Mouse (Mus musculus): Measurements from ENCODE around the gene Pet117. TPM values are rescaled to one million over a fixed set of nuclear protein-coding genes. Genes with fewer than 3 reads are reported as not detected.

The Pet117 gene
- polyA plus RNA-seq, 1 experiment: not detected

DNA sequence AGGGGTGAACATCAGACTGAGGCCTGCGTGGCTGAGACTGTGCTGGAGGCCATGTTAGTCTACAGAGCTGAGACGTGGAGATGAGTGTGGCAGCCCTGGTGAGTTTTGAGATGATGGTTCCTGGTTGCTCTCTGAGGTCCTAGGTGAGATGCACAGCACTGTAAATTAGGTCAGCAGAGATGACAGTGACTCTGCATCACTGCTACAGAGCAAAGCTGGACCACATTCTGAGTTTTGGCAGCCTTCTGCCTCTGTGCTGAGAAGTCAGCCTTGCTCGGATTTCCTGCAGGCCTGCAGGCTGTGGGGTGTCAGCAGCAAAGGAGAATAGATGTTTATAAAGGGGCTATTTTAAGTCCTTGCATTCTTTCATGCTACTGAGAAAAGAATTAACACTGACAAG, 12.5 kb downstream of the Pet117 start:
- no peak for TF ChIP-seq CTCF (IDR thresholded peaks at IDR 0.05; ENCODE audit: extremely low read depth, insufficient read length, insufficient replicate concordance, low read depth, low read length)
- 83% methylated on average over 3 of the region's 3 CpGs for WGBS
- Histone ChIP-seq H3K27me3 (ENCODE audit: control insufficient read depth, insufficient read depth, low read length) (no peaks in the 10 kb centered on the region), H3K4me3 (ENCODE audit: low read depth, low read length) (no peak overlapping the region), H3K4me1 (ENCODE audit: control insufficient read depth, insufficient read depth, insufficient read length, low read length) (no peaks in the 10 kb centered on the region), H3K36me3 (ENCODE audit: control insufficient read depth, insufficient read depth, low read length) (peaks cover 58% of the 10 kb centered on the region), H3K27ac (ENCODE audit: insufficient read depth, low read depth, low read length) (no peak overlapping the region)

DNA sequence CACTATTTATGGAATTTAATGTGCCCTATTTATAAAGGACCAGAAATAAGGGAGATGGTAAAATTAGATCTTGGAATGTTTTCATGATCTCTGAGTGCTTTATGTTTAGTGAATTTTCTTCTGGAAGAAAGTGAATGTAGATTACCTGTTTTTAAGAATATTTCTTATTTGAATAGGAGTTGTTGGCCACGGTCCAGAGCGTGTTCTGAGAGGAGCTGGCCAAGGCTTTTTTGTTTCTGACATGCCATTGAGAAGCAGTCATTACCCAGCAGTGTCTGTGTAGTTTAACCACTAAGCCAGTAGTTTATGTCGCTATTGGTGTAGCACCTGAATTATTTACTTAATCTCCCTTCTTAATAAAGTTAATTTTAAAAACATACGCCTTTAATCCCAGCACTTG, 12.9 kb downstream of the Pet117 start:
- TF ChIP-seq POLR2A (IDR thresholded peaks at IDR 0.05; ENCODE audit: low read depth, low read length) (no peak), CTCF (IDR thresholded peaks at IDR 0.05; ENCODE audit: extremely low read depth, insufficient read length, insufficient replicate concordance, low read depth, low read length) (no peak)
- peaks cover 58% of the 10 kb centered on the region for H3K36me3 ChIP-seq (ENCODE audit: control insufficient read depth, insufficient read depth, low read length)
- 91% methylated on average over 4 of the region's 4 CpGs for WGBS
- H3K27ac ChIP-seq (ENCODE audit: insufficient read depth, low read depth, low read length): no peak overlapping the region
- no peak overlapping the region for H3K4me3 ChIP-seq (ENCODE audit: low read depth, low read length)
- H3K4me1 ChIP-seq (ENCODE audit: control insufficient read depth, insufficient read depth, insufficient read length, low read length): no peaks in the 10 kb centered on the region
- H3K27me3 ChIP-seq (ENCODE audit: control insufficient read depth, insufficient read depth, low read length): no peaks in the 10 kb centered on the region

DNA sequence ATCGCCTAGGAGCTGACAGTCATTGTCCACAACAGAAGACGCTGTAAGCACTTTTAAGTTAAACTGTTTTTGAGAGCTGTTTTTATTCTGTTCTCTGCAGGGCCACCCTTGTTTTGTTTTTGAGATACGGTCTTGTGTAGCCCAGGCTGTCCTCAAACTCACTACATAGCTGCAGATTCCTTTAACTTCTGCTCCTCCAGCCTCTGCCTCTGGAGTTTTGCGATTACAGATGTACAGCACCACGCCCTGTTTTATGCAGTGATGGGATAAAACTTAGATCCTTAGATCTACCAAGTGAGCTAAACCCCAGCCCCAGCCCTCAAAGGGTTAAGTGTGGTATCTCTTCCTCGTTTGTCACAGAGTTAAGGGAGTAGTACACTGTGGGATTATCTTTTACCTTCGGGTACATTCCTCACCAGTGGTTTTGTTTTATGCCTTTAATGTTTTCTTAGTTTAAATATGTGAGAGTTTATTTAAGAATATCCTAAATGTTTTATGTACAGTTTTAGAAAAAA, 13.9 kb downstream of the Pet117 start:
- no peak overlapping the region for H3K4me3 ChIP-seq (ENCODE audit: low read depth, low read length)
- WGBS: 76% methylated on average over 7 of the region's 7 CpGs
- TF ChIP-seq POLR2A (IDR thresholded peaks at IDR 0.05; ENCODE audit: low read depth, low read length) (no peak), CTCF (IDR thresholded peaks at IDR 0.05; ENCODE audit: extremely low read depth, insufficient read length, insufficient replicate concordance, low read depth, low read length) (no peak)
- H3K27ac ChIP-seq (ENCODE audit: insufficient read depth, low read depth, low read length): no peak overlapping the region
- no peaks in the 10 kb centered on the region for H3K27me3 ChIP-seq (ENCODE audit: control insufficient read depth, insufficient read depth, low read length)
- peaks cover 53% of the 10 kb centered on the region for H3K36me3 ChIP-seq (ENCODE audit: control insufficient read depth, insufficient read depth, low read length)
- no peaks in the 10 kb centered on the region for H3K4me1 ChIP-seq (ENCODE audit: control insufficient read depth, insufficient read depth, insufficient read length, low read length)

DNA sequence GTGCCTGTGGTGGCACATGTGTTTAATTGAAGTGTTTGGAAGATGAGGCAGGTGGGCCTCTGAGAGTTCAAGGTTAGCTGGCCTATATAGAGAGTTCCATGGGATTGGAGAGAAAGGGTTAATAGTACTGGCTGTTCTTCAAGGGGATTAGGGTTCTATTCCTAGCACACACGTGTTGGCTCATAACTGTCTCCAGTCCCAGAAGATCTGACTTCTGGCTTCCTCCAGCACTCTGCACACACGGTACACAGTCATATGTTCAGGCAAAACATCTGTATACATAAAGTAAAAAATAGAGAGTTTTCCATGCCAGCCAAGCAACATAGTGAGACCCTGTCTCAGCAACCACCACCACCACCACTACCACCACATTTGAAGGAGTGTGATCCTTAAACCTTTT, 17.5 kb downstream of the Pet117 start:
- no peaks in the 10 kb centered on the region for H3K27me3 ChIP-seq (ENCODE audit: control insufficient read depth, insufficient read depth, low read length)
- peaks cover 51% of the 10 kb centered on the region for H3K36me3 ChIP-seq (ENCODE audit: control insufficient read depth, insufficient read depth, low read length)
- no peak for TF ChIP-seq CTCF (IDR thresholded peaks at IDR 0.05; ENCODE audit: extremely low read depth, insufficient read length, insufficient replicate concordance, low read depth, low read length)
- no peak for TF ChIP-seq POLR2A (IDR thresholded peaks at IDR 0.05; ENCODE audit: low read depth, low read length)
- no peaks in the 10 kb centered on the region for H3K4me1 ChIP-seq (ENCODE audit: control insufficient read depth, insufficient read depth, insufficient read length, low read length)
- H3K4me3 ChIP-seq (ENCODE audit: low read depth, low read length): no peak overlapping the region
- H3K27ac ChIP-seq (ENCODE audit: insufficient read depth, low read depth, low read length): no peak overlapping the region
- WGBS: 77% methylated on average over 2 of the region's 2 CpGs

DNA sequence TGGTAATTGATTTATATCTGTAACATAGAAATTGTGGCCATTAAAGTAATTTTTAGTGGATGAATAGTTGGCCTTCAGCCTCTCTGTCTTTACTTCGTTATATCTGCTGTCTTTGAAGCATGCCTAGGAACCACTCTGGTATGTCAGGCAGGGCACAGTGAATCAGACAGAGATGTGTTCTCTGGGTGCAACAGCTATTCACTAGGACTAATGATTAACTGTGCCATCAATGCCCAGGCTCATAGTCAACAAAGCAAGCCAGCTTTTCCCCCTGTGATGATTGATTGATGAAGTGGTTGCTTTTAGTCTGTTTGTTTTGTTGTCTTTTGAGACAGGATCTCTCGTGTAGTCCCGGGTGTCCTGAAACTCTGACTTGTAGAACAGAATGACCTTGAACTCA, 19.6 kb downstream of the Pet117 start:
- Histone ChIP-seq H3K27me3 (ENCODE audit: control insufficient read depth, insufficient read depth, low read length) (no peaks in the 10 kb centered on the region), H3K27ac (ENCODE audit: insufficient read depth, low read depth, low read length) (no peak overlapping the region), H3K4me3 (ENCODE audit: low read depth, low read length) (no peak overlapping the region), H3K4me1 (ENCODE audit: control insufficient read depth, insufficient read depth, insufficient read length, low read length) (no peaks in the 10 kb centered on the region), H3K36me3 (ENCODE audit: control insufficient read depth, insufficient read depth, low read length) (peaks cover 45% of the 10 kb centered on the region)
- 44% methylated on average over 3 of the region's 3 CpGs for WGBS
- no peak for TF ChIP-seq CTCF (IDR thresholded peaks at IDR 0.05; ENCODE audit: extremely low read depth, insufficient read length, insufficient replicate concordance, low read depth, low read length)
- TF ChIP-seq POLR2A (IDR thresholded peaks at IDR 0.05; ENCODE audit: low read depth, low read length): no peak

DNA sequence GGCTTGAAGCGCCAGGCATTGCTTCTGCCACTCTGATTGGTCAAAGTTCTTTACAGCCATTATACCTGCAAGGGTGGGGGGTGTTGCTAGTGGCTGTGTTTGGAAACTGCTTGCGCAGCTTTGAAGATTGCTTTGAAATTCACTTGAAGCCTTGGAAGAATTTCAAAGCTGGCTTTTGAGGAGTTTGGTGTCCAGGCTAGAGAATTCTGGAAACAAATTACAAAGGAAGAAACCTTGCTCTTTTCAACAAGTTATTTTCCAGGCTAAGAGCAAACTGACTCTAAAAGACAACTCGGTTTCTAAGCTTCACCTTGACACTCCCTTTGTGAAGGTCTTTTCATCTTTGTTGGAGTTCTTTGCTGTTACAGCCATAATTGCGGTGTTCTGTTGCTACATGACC, 30.7 kb downstream of the Pet117 start:
- TF ChIP-seq POLR2A (IDR thresholded peaks at IDR 0.05; ENCODE audit: low read depth, low read length) (no peak), CTCF (IDR thresholded peaks at IDR 0.05; ENCODE audit: extremely low read depth, insufficient read length, insufficient replicate concordance, low read depth, low read length) (no peak)
- H3K4me3 ChIP-seq (ENCODE audit: low read depth, low read length): no peak overlapping the region
- no peak overlapping the region for H3K27ac ChIP-seq (ENCODE audit: insufficient read depth, low read depth, low read length)
- no peaks in the 10 kb centered on the region for H3K27me3 ChIP-seq (ENCODE audit: control insufficient read depth, insufficient read depth, low read length)
- H3K36me3 ChIP-seq (ENCODE audit: control insufficient read depth, insufficient read depth, low read length): peaks cover 63% of the 10 kb centered on the region
- WGBS: 83% methylated on average over 4 of the region's 4 CpGs
- no peaks in the 10 kb centered on the region for H3K4me1 ChIP-seq (ENCODE audit: control insufficient read depth, insufficient read depth, insufficient read length, low read length)

DNA sequence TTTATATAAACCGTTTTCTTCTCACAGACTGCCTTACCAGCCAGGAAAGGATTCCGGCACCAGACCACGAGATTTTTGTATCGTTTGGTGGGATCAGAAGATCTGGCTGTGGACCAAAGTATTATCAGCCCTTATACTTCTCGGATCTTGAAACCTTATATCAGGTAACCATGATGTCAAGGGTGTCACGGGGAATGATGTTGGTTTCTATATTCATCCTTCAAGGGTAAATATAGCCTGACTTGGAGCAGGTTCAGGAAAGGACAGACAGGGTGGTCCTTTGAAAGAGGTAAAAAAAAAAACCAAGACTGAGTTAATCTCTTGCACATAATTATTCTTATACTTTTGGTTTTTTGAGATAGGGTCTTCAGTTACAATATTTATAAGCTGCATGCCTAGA, 31.9 kb downstream of the Pet117 start:
- 82% methylated on average over 6 of the region's 6 CpGs for WGBS
- no peaks in the 10 kb centered on the region for H3K4me1 ChIP-seq (ENCODE audit: control insufficient read depth, insufficient read depth, insufficient read length, low read length)
- no peak overlapping the region for H3K27ac ChIP-seq (ENCODE audit: insufficient read depth, low read depth, low read length)
- no peak overlapping the region for H3K4me3 ChIP-seq (ENCODE audit: low read depth, low read length)
- H3K27me3 ChIP-seq (ENCODE audit: control insufficient read depth, insufficient read depth, low read length): no peaks in the 10 kb centered on the region
- peaks cover 66% of the 10 kb centered on the region for H3K36me3 ChIP-seq (ENCODE audit: control insufficient read depth, insufficient read depth, low read length)
- TF ChIP-seq POLR2A (IDR thresholded peaks at IDR 0.05; ENCODE audit: low read depth, low read length): no peak
- no peak for TF ChIP-seq CTCF (IDR thresholded peaks at IDR 0.05; ENCODE audit: extremely low read depth, insufficient read length, insufficient replicate concordance, low read depth, low read length)

DNA sequence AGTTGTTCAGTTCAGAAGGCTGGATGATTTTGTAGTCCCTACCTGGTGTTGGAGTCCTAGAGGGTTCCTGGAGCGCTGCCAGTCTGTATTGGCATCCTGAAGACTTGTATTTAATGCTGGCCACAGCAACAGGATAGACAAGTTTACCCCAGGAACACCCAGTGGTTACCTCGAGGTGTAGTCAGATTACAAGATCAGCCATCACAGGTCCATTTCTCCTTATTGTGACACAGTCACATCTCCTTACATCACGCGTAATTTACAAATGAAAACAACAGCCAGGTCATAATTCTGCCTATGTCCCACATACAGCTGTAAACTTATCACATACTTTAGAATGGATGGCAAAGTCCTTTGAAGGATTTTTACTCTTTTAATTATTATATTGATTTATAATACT, 40.2 kb downstream of the Pet117 start:
- WGBS: 41% methylated on average over 4 of the region's 4 CpGs
- H3K4me1 ChIP-seq (ENCODE audit: control insufficient read depth, insufficient read depth, insufficient read length, low read length): peaks cover 3% of the 10 kb centered on the region; the same call in 1 of the 2 replicates
- TF ChIP-seq CTCF (IDR thresholded peaks at IDR 0.05; ENCODE audit: extremely low read depth, insufficient read length, insufficient replicate concordance, low read depth, low read length): no peak
- TF ChIP-seq POLR2A (IDR thresholded peaks at IDR 0.05; ENCODE audit: low read depth, low read length): no peak
- no peak overlapping the region for H3K4me3 ChIP-seq (ENCODE audit: low read depth, low read length)
- H3K27me3 ChIP-seq (ENCODE audit: control insufficient read depth, insufficient read depth, low read length): no peaks in the 10 kb centered on the region
- peaks cover 33% of the 10 kb centered on the region for H3K36me3 ChIP-seq (ENCODE audit: control insufficient read depth, insufficient read depth, low read length)
- H3K27ac ChIP-seq (ENCODE audit: insufficient read depth, low read depth, low read length): no peak overlapping the region
